Mouse (Mus musculus): ENCODE results near the gene Negr1. TPM values are rescaled to one million over a fixed set of nuclear protein-coding genes. Genes with fewer than 3 reads are reported as not detected.

Negr1 gene
- total RNA-seq (2014; fragmentation: Nextera tagmentation) (not detected in 2 replicates), total RNA-seq (2017) (0.16 and 0.17 TPM in 2 replicates), polyA plus RNA-seq (2012) (not detected in 2 replicates)

- no peak for TF ChIP-seq CTCF (IDR thresholded peaks at IDR 0.05; ENCODE audit: low read depth, low read length)
- no peak for TF ChIP-seq GATA2 (IDR thresholded peaks at IDR 0.05; ENCODE audit: borderline replicate concordance, low read depth, low read length)
- TF ChIP-seq GATA1 (IDR thresholded peaks at IDR 0.05; ENCODE audit: borderline replicate concordance, low read length), result no peak
- no peak for TF ChIP-seq TAL1 (conservative IDR thresholded peaks at IDR 0.05; ENCODE audit: low read depth, low read length)
- TF ChIP-seq POLR2AphosphoS5 (IDR thresholded peaks at IDR 0.05; ENCODE audit: insufficient replicate concordance, low read depth, low read length), result no peak
- Histone ChIP-seq H3K9me3 (replicated peaks) (peaks cover 37% of the 10 kb centered on the region), H3K27me3 (ENCODE audit: insufficient read depth, low read length) (no peaks in the 10 kb centered on the region), H3K4me3 (ENCODE audit: low read depth, low read length) (no peak within 1 kb of the TSS; the same call in 1 of the 2 replicates), H3K36me3 (replicated peaks) (no peaks in the 10 kb centered on the region), H3K4me1 (ENCODE audit: insufficient read depth, low read depth, low read length) (no peaks in the 10 kb centered on the region)
- no peak for ATAC-seq (ENCODE audit: extremely low read depth, insufficient number of reproducible peaks, low FRiP score, poor library complexity, severe bottlenecking)
- DNase-seq (ENCODE audit: low spot score), result no peak
These were observed at the start of gene Negr1 for GRCm38 (mm10) chr3:156561524-156562423. Gene Negr1 (plus strand): TSS chr3:156561794.

- ATAC-seq (ENCODE audit: extremely low read depth, insufficient number of reproducible peaks, low FRiP score, poor library complexity, severe bottlenecking) (no peak), DNase-seq (ENCODE audit: low spot score) (no peak)
- H3K4me1 ChIP-seq (ENCODE audit: insufficient read depth, low read depth, low read length), result no peaks in the 10 kb centered on the region
- peaks cover 6% of the 10 kb centered on the region for H3K9me3 ChIP-seq (replicated peaks)
- TF ChIP-seq CTCF (IDR thresholded peaks at IDR 0.05; ENCODE audit: low read depth, low read length), result no peak
- TF ChIP-seq TAL1 (conservative IDR thresholded peaks at IDR 0.05; ENCODE audit: low read depth, low read length), result no peak
- no peak for TF ChIP-seq POLR2AphosphoS5 (IDR thresholded peaks at IDR 0.05; ENCODE audit: insufficient replicate concordance, low read depth, low read length)
- TF ChIP-seq GATA1 (IDR thresholded peaks at IDR 0.05; ENCODE audit: borderline replicate concordance, low read length), result no peak
- TF ChIP-seq GATA2 (IDR thresholded peaks at IDR 0.05; ENCODE audit: borderline replicate concordance, low read depth, low read length), result no peak
- H3K36me3 ChIP-seq (replicated peaks), result no peaks in the 10 kb centered on the region
- H3K27me3 ChIP-seq (ENCODE audit: insufficient read depth, low read length), result no peaks in the 10 kb centered on the region
- no peak overlapping the region for H3K4me3 ChIP-seq (ENCODE audit: low read depth, low read length)
These were observed 35.1 kb upstream of the Negr1 start for GRCm38 (mm10) chr3:156526461-156526933.

DNA sequence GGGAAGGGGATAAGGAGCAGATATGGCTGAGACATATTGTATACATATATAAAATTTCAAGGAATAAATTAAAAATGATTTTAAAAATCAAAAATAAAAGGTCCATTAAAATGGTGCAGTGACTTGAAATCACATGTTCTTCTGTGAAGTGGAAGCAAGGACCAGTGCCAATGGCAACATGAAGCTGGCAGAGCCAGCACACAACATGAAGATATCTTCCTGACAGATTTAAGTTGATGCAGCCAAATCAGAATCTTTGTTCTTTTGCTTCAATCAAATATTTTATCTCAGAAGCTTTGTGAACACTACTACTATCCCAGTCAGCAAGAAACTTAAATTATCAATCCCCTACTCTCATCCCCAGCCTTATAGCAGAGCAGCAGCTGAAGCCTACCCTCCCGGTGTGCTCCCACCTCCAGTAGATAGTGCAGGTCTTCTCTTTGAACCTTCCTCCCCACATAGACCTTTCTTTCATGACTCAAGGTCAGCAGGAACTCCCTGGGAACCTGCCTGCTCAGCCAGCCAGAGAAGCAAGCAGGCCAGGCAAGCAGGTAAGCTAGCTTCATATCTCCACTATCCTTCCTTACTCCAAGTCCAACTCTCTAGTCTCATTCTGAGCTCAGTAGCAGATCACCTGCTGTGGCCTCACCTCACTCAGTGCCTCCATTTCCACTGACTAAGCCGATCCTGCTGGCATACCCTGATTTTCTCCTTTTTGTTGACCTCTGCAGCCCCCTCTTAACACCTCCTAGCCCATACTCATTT is 34.2 kb upstream of the Negr1 start:
- Histone ChIP-seq H3K36me3 (replicated peaks) (no peaks in the 10 kb centered on the region), H3K9me3 (replicated peaks) (peaks cover 6% of the 10 kb centered on the region), H3K4me1 (ENCODE audit: insufficient read depth, low read depth, low read length) (no peaks in the 10 kb centered on the region), H3K27me3 (ENCODE audit: insufficient read depth, low read length) (no peaks in the 10 kb centered on the region), H3K4me3 (ENCODE audit: low read depth, low read length) (no peak overlapping the region)
- DNase-seq (ENCODE audit: low spot score), result no peak
- no peak for ATAC-seq (ENCODE audit: extremely low read depth, insufficient number of reproducible peaks, low FRiP score, poor library complexity, severe bottlenecking)
- no peak for TF ChIP-seq GATA2 (IDR thresholded peaks at IDR 0.05; ENCODE audit: borderline replicate concordance, low read depth, low read length)
- TF ChIP-seq TAL1 (conservative IDR thresholded peaks at IDR 0.05; ENCODE audit: low read depth, low read length), result no peak
- TF ChIP-seq POLR2AphosphoS5 (IDR thresholded peaks at IDR 0.05; ENCODE audit: insufficient replicate concordance, low read depth, low read length), result no peak
- no peak for TF ChIP-seq GATA1 (IDR thresholded peaks at IDR 0.05; ENCODE audit: borderline replicate concordance, low read length)
- TF ChIP-seq CTCF (IDR thresholded peaks at IDR 0.05; ENCODE audit: low read depth, low read length), result no peak

GRCm38 (mm10) chr3:156559441-156559825 is 2.2 kb upstream of the Negr1 start:
- TF ChIP-seq CTCF (IDR thresholded peaks at IDR 0.05; ENCODE audit: low read depth, low read length), result no peak
- no peak for TF ChIP-seq GATA1 (IDR thresholded peaks at IDR 0.05; ENCODE audit: borderline replicate concordance, low read length)
- no peak for TF ChIP-seq TAL1 (conservative IDR thresholded peaks at IDR 0.05; ENCODE audit: low read depth, low read length)
- no peak for TF ChIP-seq POLR2AphosphoS5 (IDR thresholded peaks at IDR 0.05; ENCODE audit: insufficient replicate concordance, low read depth, low read length)
- ATAC-seq (ENCODE audit: extremely low read depth, insufficient number of reproducible peaks, low FRiP score, poor library complexity, severe bottlenecking) (no peak), DNase-seq (ENCODE audit: low spot score) (no peak)
- H3K9me3 ChIP-seq (replicated peaks), result peaks cover 31% of the 10 kb centered on the region
- no peaks in the 10 kb centered on the region for H3K27me3 ChIP-seq (ENCODE audit: insufficient read depth, low read length)
- no peaks in the 10 kb centered on the region for H3K4me1 ChIP-seq (ENCODE audit: insufficient read depth, low read depth, low read length)
- no peaks in the 10 kb centered on the region for H3K36me3 ChIP-seq (replicated peaks)
- H3K4me3 ChIP-seq (ENCODE audit: low read depth, low read length), result no peak overlapping the region

- TF ChIP-seq GATA1 (IDR thresholded peaks at IDR 0.05; ENCODE audit: borderline replicate concordance, low read length) (no peak), TAL1 (conservative IDR thresholded peaks at IDR 0.05; ENCODE audit: low read depth, low read length) (no peak), GATA2 (IDR thresholded peaks at IDR 0.05; ENCODE audit: borderline replicate concordance, low read depth, low read length) (no peak), POLR2AphosphoS5 (IDR thresholded peaks at IDR 0.05; ENCODE audit: insufficient replicate concordance, low read depth, low read length) (no peak), CTCF (IDR thresholded peaks at IDR 0.05; ENCODE audit: low read depth, low read length) (no peak)
- Histone ChIP-seq H3K9me3 (replicated peaks) (peaks cover 32% of the 10 kb centered on the region), H3K4me1 (ENCODE audit: insufficient read depth, low read depth, low read length) (no peaks in the 10 kb centered on the region), H3K27me3 (ENCODE audit: insufficient read depth, low read length) (no peaks in the 10 kb centered on the region), H3K4me3 (ENCODE audit: low read depth, low read length) (no peak overlapping the region), H3K36me3 (replicated peaks) (no peaks in the 10 kb centered on the region)
- ATAC-seq (ENCODE audit: extremely low read depth, insufficient number of reproducible peaks, low FRiP score, poor library complexity, severe bottlenecking) (no peak), DNase-seq (ENCODE audit: low spot score) (no peak)
These were observed 1.6 kb upstream of the Negr1 start for GRCm38 (mm10) chr3:156559826-156560471.
